Mouse (Mus musculus) erythroblast, embryonic 14.5 days (primary cell): ENCODE data around the gene Hcn1.

Experiments
- GATA1 ChIP-seq: IDR thresholded peaks from 2 replicates; pipeline ENCODE4 v1.6.1; 2012; ENCODE audit warnings: low read length, inconsistent platforms, mixed read lengths
- TAL1 ChIP-seq: IDR thresholded peaks from 3 replicates; pipeline ENCODE4 v1.6.1; 2012; ENCODE audit warnings: low read length, inconsistent platforms, mixed read lengths

GRCm38 (mm10) chr13:117602181-117602580, at the start of gene Hcn1:
- TF ChIP-seq GATA1 (no peak), TAL1 (no peak)
